8 mouse cellular contexts compared by ENCODE assay signal in the genomic region with DNA sequence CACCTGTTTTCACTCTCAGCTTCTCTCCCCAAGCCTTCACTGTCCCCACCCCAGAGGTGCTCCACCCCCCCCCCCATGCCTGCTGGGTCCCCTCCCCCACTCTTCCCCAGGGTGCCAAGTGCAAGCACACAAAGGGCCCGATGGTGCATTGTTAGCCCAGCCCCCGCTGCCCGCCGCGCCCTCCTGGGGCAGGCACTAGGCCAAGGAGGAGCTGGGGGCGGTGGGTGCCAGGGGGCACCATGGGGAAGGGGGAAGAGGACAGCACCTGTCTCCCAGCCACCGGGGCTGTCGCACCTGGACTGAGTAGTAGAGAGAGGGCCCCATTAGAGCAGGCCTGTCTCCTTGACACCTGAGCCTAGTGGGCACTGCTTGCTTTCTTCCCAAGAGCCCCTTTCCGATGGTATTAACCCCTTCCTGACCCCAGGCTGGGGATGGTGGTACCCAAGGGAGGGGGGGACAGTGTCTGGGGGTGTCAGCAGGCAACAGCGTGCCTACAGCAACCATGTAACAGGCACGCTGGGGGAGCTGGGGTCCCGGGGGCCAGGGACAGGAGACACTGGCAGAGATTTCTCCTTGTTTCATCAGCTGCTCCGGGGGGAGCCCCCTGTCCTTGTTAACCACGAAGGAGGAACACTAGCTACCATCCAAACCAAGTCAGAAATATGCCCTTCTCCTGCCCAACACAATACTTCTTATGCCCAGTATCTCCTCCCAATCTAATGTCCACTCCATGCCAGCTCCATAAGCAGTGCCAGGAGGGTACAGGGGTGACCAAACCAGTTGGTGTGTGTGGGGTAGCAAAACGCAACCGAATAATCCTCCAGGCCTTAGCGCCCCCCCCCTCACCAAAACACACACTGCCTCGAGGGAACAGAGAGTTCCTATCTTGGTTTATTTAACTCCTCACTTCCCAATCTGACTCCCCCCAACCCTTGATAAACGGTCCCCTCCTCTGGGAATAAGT. TPM values are rescaled to one million over a fixed set of nuclear protein-coding genes. Genes with fewer than 3 reads are reported as not detected.
A peak's percentile ranks its signal among the peaks of the same experiment; 100 is the strongest.
DNase-seq lines count a peak whose midpoint lies in the region; ATAC-seq and TF ChIP-seq lines count a peak whose summit lies in the region.

No protein-coding gene starts in this region.

- no peak overlapping the region for H3K27ac ChIP-seq in embryonic facial prominence, embryonic 11.5 days (replicated peaks; ENCODE audit: low read depth, low read length)
- H3K27ac ChIP-seq in hindbrain, embryonic 13.5 days, result no peak overlapping the region
- H3K27ac ChIP-seq in lung, embryonic 16.5 days (ENCODE audit: low read length), result peak overlapping the region; percentile 89
- peak overlapping the region; percentile 94 for H3K27ac ChIP-seq in stomach, postnatal 0 days (replicated peaks)

- H3K36me3 ChIP-seq in embryonic facial prominence, embryonic 11.5 days (replicated peaks; ENCODE audit: control insufficient read depth, insufficient read depth, low read depth, low read length), result no peaks in the 10 kb centered on the region
- H3K36me3 ChIP-seq in hindbrain, embryonic 13.5 days, result no peaks in the 10 kb centered on the region
- H3K36me3 ChIP-seq in lung, embryonic 16.5 days (ENCODE audit: control insufficient read depth, insufficient read depth, low read length), result no peaks in the 10 kb centered on the region
- no peaks in the 10 kb centered on the region for H3K36me3 ChIP-seq in stomach, postnatal 0 days (ENCODE audit: control insufficient read depth, insufficient read depth, low read length)

- peaks cover 18% of the 10 kb centered on the region for H3K4me1 ChIP-seq in embryonic facial prominence, embryonic 11.5 days (ENCODE audit: control insufficient read depth, insufficient read depth, low read length)
- peaks cover 76% of the 10 kb centered on the region for H3K4me1 ChIP-seq in hindbrain, embryonic 13.5 days (replicated peaks)
- peaks cover 43% of the 10 kb centered on the region for H3K4me1 ChIP-seq in lung, embryonic 16.5 days (replicated peaks; ENCODE audit: control insufficient read depth, insufficient read depth, low read length)
- peaks cover 6% of the 10 kb centered on the region; the same call in 1 of the 2 replicates for H3K4me1 ChIP-seq in stomach, postnatal 0 days (replicated peaks; ENCODE audit: control insufficient read depth, insufficient read depth)

- H3K9me3 ChIP-seq in embryonic facial prominence, embryonic 11.5 days (replicated peaks; ENCODE audit: control insufficient read depth, low read length), result no peaks in the 10 kb centered on the region
- no peaks in the 10 kb centered on the region for H3K9me3 ChIP-seq in hindbrain, embryonic 13.5 days
- no peaks in the 10 kb centered on the region for H3K9me3 ChIP-seq in lung, embryonic 16.5 days (ENCODE audit: control insufficient read depth, low read length)
- no peaks in the 10 kb centered on the region for H3K9me3 ChIP-seq in stomach, postnatal 0 days (ENCODE audit: control insufficient read depth, low read length)

- 10% methylated on average over 19 of the region's 19 CpGs for WGBS in embryonic facial prominence, embryonic 11.5 days
- WGBS in hindbrain, embryonic 13.5 days, result 13% methylated on average over 18 of the region's 19 CpGs
- WGBS in lung, embryonic 16.5 days, result 12% methylated on average over 19 of the region's 19 CpGs
- 15% methylated on average over 19 of the region's 19 CpGs for WGBS in stomach, postnatal 0 days

- ATAC-seq in CD4-positive, CD25-positive, alpha-beta regulatory T cell, adult 4 months, result no peak
- ATAC-seq in embryonic facial prominence, embryonic 11.5 days (replicated peaks; ENCODE audit: insufficient number of reproducible peaks, low FRiP score, low TSS enrichment, low read depth), result no peak
- no peak for ATAC-seq in hindbrain, embryonic 13.5 days (ENCODE audit: low FRiP score)
- no peak for ATAC-seq in lung, embryonic 16.5 days (ENCODE audit: low read depth)
- no peak for ATAC-seq in stomach, postnatal 0 days (ENCODE audit: low FRiP score, low TSS enrichment)

- peak; percentile 64 for DNase-seq in CD4-positive, CD25-positive, alpha-beta regulatory T cell, adult 2 months (ENCODE audit: low read depth, low spot score)
- DNase-seq in CD4-positive helper T cell, adult 2 months (ENCODE audit: low read depth, low spot score), result peak; percentile 53
- DNase-seq in embryonic facial prominence, embryonic 11.5 days (ENCODE audit: low spot score), result no peak
- peak; percentile 79 for DNase-seq in stomach, postnatal 0 days (ENCODE audit: low spot score)
- no peak for DNase-seq in frontal cortex, adult 2 months (ENCODE audit: extremely low spot score in 1 of 2, low spot score in 1 of 2)

- TF ChIP-seq EP300 in stomach, postnatal 0 days (optimal IDR thresholded peaks at IDR 0.05), result no peak

- H3K27me3 ChIP-seq in embryonic facial prominence, embryonic 11.5 days (ENCODE audit: control insufficient read depth, insufficient read depth, low read length), result peaks cover 20% of the 10 kb centered on the region
- peaks cover 50% of the 10 kb centered on the region for H3K27me3 ChIP-seq in hindbrain, embryonic 13.5 days
- no peaks in the 10 kb centered on the region for H3K27me3 ChIP-seq in lung, embryonic 16.5 days (ENCODE audit: control insufficient read depth, insufficient read depth, low read depth, low read length)
- H3K27me3 ChIP-seq in stomach, postnatal 0 days (ENCODE audit: control insufficient read depth, insufficient read depth, low read length), result no peaks in the 10 kb centered on the region

- peak overlapping the region; percentile 83 for H3K4me2 ChIP-seq in embryonic facial prominence, embryonic 11.5 days (ENCODE audit: low read depth, low read length)
- peak overlapping the region; percentile 99 for H3K4me2 ChIP-seq in hindbrain, embryonic 13.5 days
- peak overlapping the region; percentile 98 for H3K4me2 ChIP-seq in lung, embryonic 16.5 days (ENCODE audit: low read depth, low read length)
- H3K4me2 ChIP-seq in stomach, postnatal 0 days (replicated peaks; ENCODE audit: low read depth), result peak overlapping the region; percentile 99

- TF ChIP-seq CTCF in stomach, postnatal 0 days (IDR thresholded peaks at IDR 0.05; ENCODE audit: low read depth), result no peak

- peak overlapping the region; percentile 43 for H3K4me3 ChIP-seq in embryonic facial prominence, embryonic 11.5 days (ENCODE audit: low read depth, low read length)
- H3K4me3 ChIP-seq in hindbrain, embryonic 13.5 days, result peak overlapping the region; percentile 52
- peak overlapping the region; percentile 73 for H3K4me3 ChIP-seq in lung, embryonic 16.5 days (ENCODE audit: low read length)
- peak overlapping the region; percentile 76 for H3K4me3 ChIP-seq in stomach, postnatal 0 days (ENCODE audit: low read depth, low read length)

- H3K9ac ChIP-seq in embryonic facial prominence, embryonic 11.5 days (replicated peaks; ENCODE audit: low read length), result peak overlapping the region; percentile 56
- peak overlapping the region; percentile 74 for H3K9ac ChIP-seq in hindbrain, embryonic 13.5 days
- H3K9ac ChIP-seq in lung, embryonic 16.5 days (ENCODE audit: low read length), result peak overlapping the region; percentile 76
- H3K9ac ChIP-seq in stomach, postnatal 0 days (ENCODE audit: low read length), result peak overlapping the region; percentile 82

RNA-seq across cellular contexts. Expression of gene Zbtb7b, which starts 3.6 kb away (rescaled TPM):
- 10 to 100 TPM; 11.7 to 13.2 TPM for polyA plus RNA-seq in CD4-positive, CD25-positive, alpha-beta regulatory T cell, adult 4 months (2017; shearing (Covaris generic))
- 0.49 and 1.1 TPM in 2 replicates for polyA plus RNA-seq in embryonic facial prominence, embryonic 11.5 days (2014; fragmentation: Nextera tagmentation; extraction: Ambion mirVana)
- polyA plus RNA-seq in hindbrain, embryonic 13.5 days (2015; fragmentation: Nextera tagmentation; extraction: Ambion mirVana), result 0.70 and 0.73 TPM in 2 replicates
- polyA plus RNA-seq in lung, embryonic 16.5 days (2015; fragmentation: Nextera tagmentation; extraction: Ambion mirVana), result 4.8 and 5.9 TPM in 2 replicates
- polyA plus RNA-seq in stomach, postnatal 0 days (2015; fragmentation: Nextera tagmentation; extraction: Ambion mirVana), result 7.9 and 9.1 TPM in 2 replicates
- polyA plus RNA-seq in frontal cortex, adult 2 months (2012; rRNA removed), result 15.2 and 15.3 TPM in 2 replicates

RNA-seq across cellular contexts. Expression of gene Lenep, which starts 11.6 kb away (rescaled TPM):
- polyA plus RNA-seq in CD4-positive, CD25-positive, alpha-beta regulatory T cell, adult 4 months (2017; shearing (Covaris generic)), result 1 to 10 TPM in 1 of 2 experiments, not detected in 1; 5.3 TPM
- 0.80 TPM in 1 of 2 replicates, not detected in the other for polyA plus RNA-seq in embryonic facial prominence, embryonic 11.5 days (2014; fragmentation: Nextera tagmentation; extraction: Ambion mirVana)
- 1.1 and 1.4 TPM in 2 replicates for polyA plus RNA-seq in hindbrain, embryonic 13.5 days (2015; fragmentation: Nextera tagmentation; extraction: Ambion mirVana)
- 0.21 TPM in 1 of 2 replicates, not detected in the other for polyA plus RNA-seq in lung, embryonic 16.5 days (2015; fragmentation: Nextera tagmentation; extraction: Ambion mirVana)
- polyA plus RNA-seq in stomach, postnatal 0 days (2015; fragmentation: Nextera tagmentation; extraction: Ambion mirVana), result not detected in 2 replicates
- polyA plus RNA-seq in frontal cortex, adult 2 months (2012; rRNA removed), result 5.1 and 6.3 TPM in 2 replicates

RNA-seq across cellular contexts. Expression of gene Flad1, which starts 20.7 kb away (rescaled TPM):
- 10 to 100 TPM; 52.2 to 71.7 TPM for polyA plus RNA-seq in CD4-positive, CD25-positive, alpha-beta regulatory T cell, adult 4 months (2017; shearing (Covaris generic))
- polyA plus RNA-seq in embryonic facial prominence, embryonic 11.5 days (2014; fragmentation: Nextera tagmentation; extraction: Ambion mirVana), result 23.8 and 24.4 TPM in 2 replicates
- 38.5 and 39.3 TPM in 2 replicates for polyA plus RNA-seq in hindbrain, embryonic 13.5 days (2015; fragmentation: Nextera tagmentation; extraction: Ambion mirVana)
- 24.0 and 26.9 TPM in 2 replicates for polyA plus RNA-seq in lung, embryonic 16.5 days (2015; fragmentation: Nextera tagmentation; extraction: Ambion mirVana)
- 20.9 and 22.6 TPM in 2 replicates for polyA plus RNA-seq in stomach, postnatal 0 days (2015; fragmentation: Nextera tagmentation; extraction: Ambion mirVana)
- 43.7 and 47.7 TPM in 2 replicates for polyA plus RNA-seq in frontal cortex, adult 2 months (2012; rRNA removed)

RNA-seq across cellular contexts. Expression of gene Dcst1, which starts 25.9 kb away (rescaled TPM):
- 1 to 10 TPM in 1 of 2 experiments, under 1 TPM in 1; 0.59 to 1.1 TPM for polyA plus RNA-seq in CD4-positive, CD25-positive, alpha-beta regulatory T cell, adult 4 months (2017; shearing (Covaris generic))
- 0.21 TPM in 1 of 2 replicates, not detected in the other for polyA plus RNA-seq in embryonic facial prominence, embryonic 11.5 days (2014; fragmentation: Nextera tagmentation; extraction: Ambion mirVana)
- 1.1 and 1.3 TPM in 2 replicates for polyA plus RNA-seq in hindbrain, embryonic 13.5 days (2015; fragmentation: Nextera tagmentation; extraction: Ambion mirVana)
- 0.13 and 0.53 TPM in 2 replicates for polyA plus RNA-seq in lung, embryonic 16.5 days (2015; fragmentation: Nextera tagmentation; extraction: Ambion mirVana)
- polyA plus RNA-seq in stomach, postnatal 0 days (2015; fragmentation: Nextera tagmentation; extraction: Ambion mirVana), result 0.29 and 0.36 TPM in 2 replicates
- 0.08 TPM in 2 replicates for polyA plus RNA-seq in frontal cortex, adult 2 months (2012; rRNA removed)

RNA-seq across cellular contexts. Expression of gene Cks1b, which starts 27.2 kb away (rescaled TPM):
- polyA plus RNA-seq in CD4-positive, CD25-positive, alpha-beta regulatory T cell, adult 4 months (2017; shearing (Covaris generic)), result 10 to 100 TPM; 21.6 to 40.2 TPM
- 648 and 668 TPM in 2 replicates for polyA plus RNA-seq in embryonic facial prominence, embryonic 11.5 days (2014; fragmentation: Nextera tagmentation; extraction: Ambion mirVana)
- polyA plus RNA-seq in hindbrain, embryonic 13.5 days (2015; fragmentation: Nextera tagmentation; extraction: Ambion mirVana), result 116 and 121 TPM in 2 replicates
- 490 and 518 TPM in 2 replicates for polyA plus RNA-seq in lung, embryonic 16.5 days (2015; fragmentation: Nextera tagmentation; extraction: Ambion mirVana)
- 158 and 179 TPM in 2 replicates for polyA plus RNA-seq in stomach, postnatal 0 days (2015; fragmentation: Nextera tagmentation; extraction: Ambion mirVana)
- polyA plus RNA-seq in frontal cortex, adult 2 months (2012; rRNA removed), result 7.1 TPM in 2 replicates

Comparison
In these comparisons a context has a peak if more than half of its experiments do, and no peak if none do; other contexts are left out.
1. DNase-seq: peak in CD4-positive, CD25-positive, alpha-beta regulatory T cell, adult 2 months (single experiment), CD4-positive helper T cell, adult 2 months (single experiment) and stomach, postnatal 0 days (single experiment); none in embryonic facial prominence, embryonic 11.5 days (single experiment) and frontal cortex, adult 2 months (0 of 2).
2. H3K27ac ChIP-seq: peak in lung, embryonic 16.5 days (single experiment) and stomach, postnatal 0 days (single experiment); none in embryonic facial prominence, embryonic 11.5 days (single experiment) and hindbrain, embryonic 13.5 days (single experiment).
3. Peak in every context shown above with its lines, with median percentiles within 50 percentile points of each other: H3K4me2 ChIP-seq, H3K4me3 ChIP-seq and H3K9ac ChIP-seq.